Mouse (Mus musculus) fat pad, adult 2 months (tissue): ENCODE measurements around the gene Nrxn3.

Experiments used
- DNase-seq: peaks from one replicate; pipeline ENCODE4 v3.0.0-alpha.2; 2011; ENCODE audit warnings: low read depth, low spot score; ENCODE audit errors: extremely low read depth

The Nrxn3 gene

DNA sequence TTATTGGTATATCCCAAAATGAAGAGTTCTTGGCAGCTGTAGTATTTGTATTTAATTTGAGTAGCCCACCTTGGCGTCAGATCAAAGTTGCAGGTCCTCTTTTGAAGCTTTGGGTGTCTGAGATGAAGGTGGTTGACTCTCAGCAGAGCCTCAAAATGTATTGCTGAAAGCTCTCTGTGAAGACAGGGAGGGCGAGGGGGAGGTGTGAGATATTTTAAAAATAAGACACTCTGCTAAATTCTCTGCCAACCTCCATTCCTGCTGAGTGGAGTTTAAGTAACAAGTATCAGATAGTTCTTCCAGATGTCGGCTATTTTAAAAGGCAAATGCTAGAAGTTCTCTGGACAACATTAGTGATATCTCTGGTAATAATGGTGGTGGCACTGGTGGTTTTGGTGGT, 1069.2 kb downstream of the Nrxn3 start:
- DNase-seq = no peak

DNA sequence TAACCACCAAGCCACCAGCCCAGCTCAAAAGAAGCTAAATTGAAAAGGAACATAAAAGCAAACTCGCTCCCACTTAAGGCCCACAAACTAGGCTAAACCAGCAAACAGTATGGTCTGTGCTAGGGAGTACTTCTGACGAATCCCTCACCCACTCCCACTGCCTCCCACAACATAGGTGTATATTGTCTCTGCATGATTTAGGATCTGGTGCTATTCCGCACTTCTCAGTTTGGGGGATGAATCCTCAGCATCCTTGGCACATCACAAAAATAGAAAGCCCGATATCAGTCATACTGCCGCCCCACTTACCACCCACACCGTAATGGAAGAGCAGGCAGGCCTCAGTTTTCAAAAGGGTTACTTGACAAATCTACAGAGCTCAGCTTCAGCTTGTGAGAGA, 1072.1 kb downstream of the Nrxn3 start:
- DNase-seq = no peak

DNA sequence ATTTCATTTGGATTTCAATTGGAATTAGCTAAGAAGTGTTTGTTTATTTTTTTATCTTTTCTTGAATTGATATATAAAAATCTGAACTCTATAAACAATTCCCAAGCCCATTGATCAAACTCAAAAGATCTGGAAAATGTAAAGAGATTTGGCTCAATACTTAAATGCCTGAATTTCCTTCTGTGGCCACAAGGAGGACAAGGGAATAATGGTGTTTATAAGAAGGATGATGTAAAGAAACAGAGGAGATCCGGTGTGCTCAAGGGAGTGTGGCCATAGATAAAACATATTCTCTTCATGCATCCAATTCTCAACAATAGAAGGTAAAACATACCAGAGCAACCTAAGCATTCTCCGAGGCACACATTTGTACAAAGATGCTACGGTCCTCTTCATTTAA, 1085.5 kb downstream of the Nrxn3 start:
- DNase-seq = no peak

DNA sequence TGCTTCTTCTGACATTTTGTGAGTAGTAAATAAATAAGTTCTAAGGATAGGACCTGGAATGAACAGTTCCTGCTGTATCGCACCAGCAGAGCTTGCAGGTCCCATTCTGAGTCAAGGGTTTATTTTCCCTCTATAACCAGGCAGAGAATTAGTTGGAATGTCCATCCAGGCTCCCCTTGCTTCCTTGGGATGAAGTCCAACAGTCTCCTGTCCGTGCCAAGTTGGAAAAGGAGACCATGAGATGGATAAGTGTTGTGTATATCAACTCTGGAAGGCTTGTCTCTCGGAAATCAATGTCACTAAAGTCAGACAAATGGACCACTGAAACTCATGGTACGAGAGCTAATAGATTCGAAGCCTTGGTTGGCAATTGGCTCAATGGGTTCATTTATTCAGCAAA, 1087.5 kb downstream of the Nrxn3 start:
- no peak for DNase-seq

DNA sequence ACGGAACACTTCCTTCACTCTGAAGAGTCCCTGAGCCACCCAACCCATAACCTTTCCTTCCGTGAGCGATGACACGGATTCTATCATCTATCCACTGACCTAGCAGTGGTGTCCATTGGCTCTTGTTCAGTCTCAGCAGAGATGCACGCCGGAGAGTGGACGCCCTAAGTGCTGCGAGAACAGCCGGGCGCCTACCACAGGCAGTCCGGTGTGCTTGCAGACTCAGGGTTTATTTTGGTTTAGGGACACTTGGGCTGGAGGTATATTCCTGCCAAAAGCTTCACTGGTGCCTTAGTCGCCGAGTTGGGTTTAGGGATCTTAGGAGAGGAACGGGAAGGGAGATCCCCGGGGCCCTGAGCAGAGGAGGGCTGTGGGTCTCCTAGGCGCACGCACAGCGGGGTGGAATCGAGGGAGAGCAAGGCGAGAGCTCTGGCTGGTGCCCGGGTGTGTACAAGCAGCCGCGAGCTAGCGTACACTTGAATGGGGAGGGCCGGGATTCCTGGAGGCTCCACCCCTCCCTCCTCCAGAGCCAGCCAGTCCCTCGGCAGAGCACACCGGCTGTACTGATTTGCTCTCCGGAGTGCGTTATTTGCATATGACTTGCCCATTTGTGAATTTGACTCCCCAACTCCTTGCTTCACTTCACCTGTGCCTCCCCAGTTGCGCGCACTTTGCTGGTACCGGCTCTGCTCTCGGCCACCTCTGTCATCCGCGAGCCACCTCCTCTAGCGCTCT, 1089.3 kb downstream of the Nrxn3 start:
- DNase-seq = no peak

DNA sequence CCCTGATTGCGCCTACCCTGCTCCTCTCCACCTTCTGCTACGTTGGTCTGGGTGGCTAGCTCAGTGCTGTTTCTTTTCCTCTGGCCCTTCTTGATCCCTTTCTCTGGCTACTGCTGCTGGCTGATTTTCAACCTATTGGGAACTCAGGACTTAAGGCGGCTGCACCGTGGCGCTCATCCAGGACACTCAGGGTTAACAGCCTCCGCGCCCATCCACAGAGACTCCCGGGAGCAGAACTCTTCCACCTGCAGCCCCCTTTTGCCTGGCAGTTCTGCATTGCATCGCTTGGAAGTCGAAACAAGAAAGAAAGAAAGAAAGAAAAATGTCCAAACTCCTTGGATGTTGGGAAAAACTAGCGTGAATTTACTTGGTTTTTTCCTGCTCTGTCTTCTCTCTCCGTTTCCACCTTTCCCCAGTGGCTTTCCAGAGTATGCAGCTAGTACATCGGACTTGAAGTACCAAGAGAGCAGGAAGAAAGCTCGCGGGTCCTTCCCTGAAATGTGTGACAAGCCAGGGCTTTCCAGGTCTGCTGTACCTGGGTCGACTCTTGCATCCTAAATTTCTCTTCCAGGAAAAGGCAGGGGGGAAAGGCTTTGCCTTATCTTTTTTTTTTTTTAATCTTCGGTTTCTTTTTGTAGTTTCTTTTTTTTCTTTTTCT, 1090.0 kb downstream of the Nrxn3 start:
- no peak for DNase-seq

DNA sequence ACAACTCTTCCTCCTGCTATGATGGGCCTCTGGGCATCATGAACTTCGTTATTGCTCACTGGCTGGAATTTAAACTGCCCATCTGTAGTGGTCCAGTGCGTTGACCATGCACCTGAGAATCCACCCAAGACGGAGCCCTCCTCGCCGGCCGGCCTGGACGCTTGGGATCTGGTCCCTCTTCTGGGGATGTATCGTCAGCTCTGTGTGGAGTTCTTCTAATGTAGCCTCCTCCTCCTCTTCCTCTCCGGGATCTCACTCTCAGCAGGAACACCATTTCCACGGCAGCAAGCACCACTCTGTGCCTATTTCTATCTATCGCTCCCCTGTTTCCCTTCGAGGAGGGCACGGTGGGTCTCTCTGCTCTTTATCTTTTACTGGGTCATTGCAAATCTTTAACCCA, 1090.6 kb downstream of the Nrxn3 start:
- no peak for DNase-seq

DNA sequence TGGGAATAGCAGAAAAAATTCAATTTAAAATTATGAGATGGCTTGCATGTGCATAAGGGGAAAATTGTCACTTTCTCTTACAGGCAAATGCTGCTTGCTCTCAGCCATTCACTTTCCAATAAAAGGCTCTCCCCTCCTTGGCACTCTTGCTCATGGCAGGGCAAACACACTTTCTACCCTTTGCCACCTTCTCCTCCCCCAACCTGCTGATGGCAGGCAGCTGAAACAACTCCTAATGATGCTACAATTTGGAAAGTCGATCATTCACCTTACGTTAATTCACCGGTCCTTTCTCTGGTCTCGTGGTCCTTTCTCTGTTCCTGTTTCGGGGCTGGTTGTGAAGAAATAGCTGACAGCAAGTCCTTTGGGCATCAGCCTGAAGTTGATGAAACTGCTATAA, 1091.0 kb downstream of the Nrxn3 start:
- no peak for DNase-seq

DNA sequence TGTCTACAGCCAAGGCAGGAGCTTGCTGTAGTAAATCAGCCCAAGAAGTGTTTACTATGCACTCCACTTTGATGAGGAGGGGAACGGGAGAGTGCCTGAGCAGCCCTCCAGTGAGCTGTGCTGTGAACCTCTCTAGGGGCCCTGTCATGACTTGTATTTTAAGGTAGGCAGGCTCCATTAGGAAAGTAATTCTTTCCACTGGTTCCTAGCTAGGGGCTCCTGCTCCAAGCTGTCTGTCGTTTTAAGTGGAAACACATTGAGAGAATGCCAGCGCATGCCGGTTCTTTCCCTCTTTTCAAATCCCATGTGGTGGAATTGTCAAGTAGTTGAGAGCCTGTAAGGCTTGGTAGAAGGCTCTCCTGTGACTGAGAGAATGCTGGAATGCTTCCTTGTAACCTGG, 1091.9 kb downstream of the Nrxn3 start:
- DNase-seq = no peak

DNA sequence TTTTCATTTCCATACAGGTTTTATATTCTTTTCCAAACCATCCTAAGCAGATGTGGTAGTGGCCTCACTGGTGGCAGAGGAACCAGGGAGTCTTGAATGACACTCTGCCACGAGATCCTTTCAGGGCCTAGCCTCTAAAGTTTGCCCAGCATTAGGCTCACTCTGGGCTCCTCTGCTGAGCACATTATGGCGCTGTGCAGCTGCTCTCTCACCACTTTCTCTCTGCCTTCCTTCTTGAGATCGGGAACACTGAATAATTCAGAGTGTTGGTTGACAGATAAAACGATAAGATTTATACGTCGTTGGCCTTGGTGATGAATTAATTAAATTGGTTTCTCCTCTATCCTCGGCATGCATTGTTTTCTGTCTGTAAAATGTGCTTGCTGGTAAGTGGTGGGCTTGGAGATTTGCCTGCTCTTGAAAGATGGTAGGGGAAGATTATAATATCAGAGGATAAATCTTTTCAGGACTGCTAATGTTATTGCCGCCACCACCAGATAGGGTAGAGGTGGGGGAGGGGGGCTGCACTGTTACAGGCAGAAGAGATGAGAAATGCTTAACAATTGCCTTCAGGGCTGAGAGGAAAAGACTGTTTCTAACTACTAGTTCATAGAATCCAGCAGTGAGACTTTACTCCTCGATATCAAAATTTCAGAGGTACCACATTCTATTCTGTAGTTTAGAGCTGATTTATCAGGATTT, 1094.5 kb downstream of the Nrxn3 start:
- no peak for DNase-seq

DNA sequence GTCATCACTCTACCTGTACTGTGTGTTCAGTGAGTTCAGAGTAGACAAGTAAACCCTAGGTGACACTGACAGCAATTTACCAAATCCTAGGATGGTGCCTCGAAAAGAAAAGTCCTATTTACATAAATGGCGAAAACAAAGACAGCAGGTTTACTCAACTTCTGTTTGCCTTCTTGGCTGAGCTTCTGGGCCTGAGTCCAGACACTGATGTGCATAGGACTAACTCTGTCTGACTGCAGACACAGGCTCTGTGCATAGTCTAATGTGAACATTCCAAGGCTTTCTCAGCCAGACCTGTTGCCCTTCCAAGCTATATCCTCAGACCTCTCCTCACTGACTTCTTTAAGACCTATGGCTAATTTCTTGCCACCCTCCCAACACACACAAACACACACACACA, 1095.5 kb downstream of the Nrxn3 start:
- no peak for DNase-seq

DNA sequence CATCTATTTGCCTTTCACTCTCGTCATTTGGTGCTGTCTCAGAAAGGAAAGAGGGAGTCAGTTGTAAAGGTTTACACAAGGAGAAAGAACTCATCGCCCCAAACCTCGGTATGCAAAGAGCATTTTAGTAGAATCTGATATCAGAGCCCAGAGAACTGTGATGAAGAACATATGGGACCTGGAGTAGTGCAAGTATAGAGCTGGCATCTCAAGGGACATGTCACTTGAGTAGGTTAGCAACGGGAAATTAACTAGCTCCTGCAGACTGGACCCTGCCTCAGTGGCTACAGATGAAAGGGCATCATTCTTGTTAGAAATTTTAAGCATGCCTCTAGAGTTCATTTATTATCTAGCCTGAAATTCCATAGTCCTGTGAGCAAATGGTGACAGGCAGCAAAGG, 1099.5 kb downstream of the Nrxn3 start:
- DNase-seq = no peak

DNA sequence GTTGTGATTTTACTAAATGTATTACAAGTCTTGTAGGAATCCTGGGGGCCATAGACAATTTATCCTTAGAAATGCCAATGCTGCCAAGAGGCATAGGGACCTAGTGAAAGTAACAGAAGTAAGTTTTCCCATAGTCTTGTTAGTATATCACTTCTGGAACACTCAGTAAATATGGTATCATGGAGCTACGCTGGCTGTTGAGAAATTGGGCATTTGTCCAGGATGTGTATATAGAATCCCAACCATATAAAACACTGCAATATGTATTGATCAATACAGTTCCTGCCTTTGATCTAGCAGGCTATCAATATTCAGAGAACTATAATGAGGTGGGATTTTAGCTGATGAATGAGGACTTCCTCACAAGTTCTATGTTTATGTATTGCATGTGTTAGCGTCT, 1107.3 kb downstream of the Nrxn3 start:
- no peak for DNase-seq

DNA sequence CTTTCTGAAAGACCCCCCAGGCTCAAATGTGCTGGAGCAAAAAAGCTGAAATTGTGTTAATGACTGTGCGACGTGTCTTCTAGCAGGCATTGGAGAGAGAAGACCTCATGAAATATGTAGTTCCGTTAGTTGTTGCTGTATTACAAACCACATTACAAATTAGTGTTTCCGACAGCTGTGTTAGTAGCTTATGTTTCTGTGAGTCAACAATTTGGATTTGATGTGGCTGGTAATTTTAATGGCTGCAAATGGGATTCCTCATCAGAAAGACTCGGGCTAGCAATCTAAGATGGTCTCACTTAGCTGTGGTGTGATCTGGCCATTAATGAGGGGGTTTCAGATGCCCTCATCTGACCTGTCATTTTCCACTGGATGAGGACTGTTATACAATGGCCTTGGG, 1107.7 kb downstream of the Nrxn3 start:
- no peak for DNase-seq

DNA sequence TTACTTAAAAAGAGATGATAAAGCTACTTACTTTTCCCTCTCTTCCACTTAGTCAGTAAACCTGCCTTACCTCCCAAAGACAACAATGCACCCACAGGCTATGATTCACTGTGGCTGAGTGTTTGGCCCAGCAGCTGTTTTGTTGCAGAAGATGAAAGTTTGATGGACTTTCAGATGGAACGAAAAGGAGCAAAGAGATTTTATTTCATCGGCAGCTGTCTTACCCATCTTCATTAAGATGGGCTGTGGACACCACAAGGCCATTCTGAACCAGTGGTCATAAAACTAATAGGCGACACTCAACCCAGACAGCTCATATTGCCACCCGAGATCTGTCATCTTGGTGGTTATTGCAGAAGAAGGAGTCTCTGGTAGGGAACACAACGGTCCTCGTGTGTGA, 1108.6 kb downstream of the Nrxn3 start:
- DNase-seq = no peak

DNA sequence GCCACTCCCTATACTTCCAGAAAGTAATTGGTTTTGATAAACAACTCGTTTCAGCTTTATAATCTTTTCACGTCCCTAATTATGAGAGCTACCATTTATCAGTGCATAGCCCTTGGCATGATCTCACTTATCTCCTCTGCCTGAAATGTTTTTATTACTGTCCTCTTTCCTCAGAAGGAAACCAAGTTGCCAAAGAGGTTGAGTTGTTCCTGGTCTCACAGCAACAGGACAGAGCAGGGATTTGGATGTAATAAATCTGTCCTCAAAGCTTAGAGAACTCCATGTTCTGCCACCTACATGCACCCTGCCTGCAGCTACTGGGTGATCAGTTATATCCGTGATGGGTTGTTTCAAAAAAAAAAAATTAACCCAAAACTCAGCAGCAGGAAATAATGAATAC, 1113.6 kb downstream of the Nrxn3 start:
- peak; percentile 66 for DNase-seq

DNA sequence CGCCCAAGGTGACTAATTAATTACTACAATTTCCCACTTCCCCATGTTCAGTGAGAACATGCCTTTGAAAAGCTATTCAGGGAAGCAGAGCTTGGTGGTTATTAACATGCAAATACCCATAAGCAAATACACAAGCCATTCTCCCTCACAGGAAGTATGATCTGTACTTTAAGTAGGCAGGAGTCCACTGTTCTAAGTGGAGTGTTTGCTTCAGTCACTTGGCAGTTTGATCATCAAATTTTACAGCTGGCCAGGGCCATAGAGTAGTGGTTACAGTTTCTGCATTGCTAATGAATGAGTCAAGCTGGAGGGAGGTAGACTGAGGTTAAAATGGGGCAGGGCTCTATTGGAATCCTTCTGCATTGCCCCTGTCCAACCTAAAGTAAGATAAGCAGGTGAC, 1120.2 kb downstream of the Nrxn3 start:
- DNase-seq = no peak

DNA sequence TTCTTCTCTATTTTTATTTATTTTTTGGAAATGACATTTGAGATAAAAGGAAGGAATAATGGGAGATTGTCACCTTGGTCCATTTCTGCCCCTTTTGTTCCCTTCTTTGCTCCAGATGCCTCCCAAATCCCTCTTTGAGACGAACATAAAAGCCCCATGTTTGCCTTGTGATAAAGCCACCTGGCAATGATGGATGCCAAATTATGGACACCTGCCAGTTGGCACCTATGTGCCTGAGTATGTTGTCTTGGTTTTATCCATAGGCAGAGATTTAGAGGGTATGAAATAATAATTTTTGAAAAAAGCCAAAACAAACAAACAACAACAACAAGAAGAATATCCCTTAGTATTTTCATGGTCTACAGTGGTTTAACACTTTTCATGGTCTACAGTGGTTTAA, 1125.4 kb downstream of the Nrxn3 start:
- DNase-seq = no peak

DNA sequence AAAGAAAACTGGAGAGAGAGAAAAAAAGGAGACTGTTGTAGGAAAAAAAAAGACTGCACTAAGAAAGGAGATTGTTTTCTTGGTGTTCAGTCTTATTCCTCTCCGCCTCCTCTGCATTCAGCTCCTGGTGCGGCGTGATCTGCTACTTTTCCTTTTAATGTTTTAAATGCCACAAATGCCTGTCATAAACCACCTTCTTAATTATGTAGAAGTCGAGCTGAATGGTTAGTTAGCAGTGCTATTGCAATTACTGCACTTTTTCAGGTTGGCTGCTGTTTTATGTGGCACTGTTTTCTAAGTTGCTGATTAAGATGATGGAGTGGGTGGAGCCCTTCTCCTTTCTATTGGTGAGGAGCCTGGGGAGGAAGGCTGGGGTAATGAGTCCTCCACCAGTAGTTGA, 1131.7 kb downstream of the Nrxn3 start:
- DNase-seq = no peak

DNA sequence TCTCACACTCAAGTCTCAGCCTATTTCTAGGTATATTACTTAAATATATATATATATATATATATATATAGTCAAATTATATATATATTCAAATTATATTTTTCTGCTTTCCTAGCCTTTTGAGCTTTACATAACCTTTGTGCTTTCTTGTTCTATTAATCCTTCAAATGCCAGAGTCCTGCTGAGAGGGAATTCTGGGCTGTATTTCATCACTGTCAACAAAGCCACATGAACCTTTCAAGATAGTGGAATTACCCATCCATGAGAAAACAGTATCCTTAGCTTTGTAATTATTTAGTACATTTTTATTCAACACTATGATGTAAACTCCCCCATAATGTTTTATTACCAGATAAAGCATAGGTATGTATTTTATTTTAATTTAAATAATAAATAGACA, 1144.4 kb downstream of the Nrxn3 start:
- no peak for DNase-seq

DNA sequence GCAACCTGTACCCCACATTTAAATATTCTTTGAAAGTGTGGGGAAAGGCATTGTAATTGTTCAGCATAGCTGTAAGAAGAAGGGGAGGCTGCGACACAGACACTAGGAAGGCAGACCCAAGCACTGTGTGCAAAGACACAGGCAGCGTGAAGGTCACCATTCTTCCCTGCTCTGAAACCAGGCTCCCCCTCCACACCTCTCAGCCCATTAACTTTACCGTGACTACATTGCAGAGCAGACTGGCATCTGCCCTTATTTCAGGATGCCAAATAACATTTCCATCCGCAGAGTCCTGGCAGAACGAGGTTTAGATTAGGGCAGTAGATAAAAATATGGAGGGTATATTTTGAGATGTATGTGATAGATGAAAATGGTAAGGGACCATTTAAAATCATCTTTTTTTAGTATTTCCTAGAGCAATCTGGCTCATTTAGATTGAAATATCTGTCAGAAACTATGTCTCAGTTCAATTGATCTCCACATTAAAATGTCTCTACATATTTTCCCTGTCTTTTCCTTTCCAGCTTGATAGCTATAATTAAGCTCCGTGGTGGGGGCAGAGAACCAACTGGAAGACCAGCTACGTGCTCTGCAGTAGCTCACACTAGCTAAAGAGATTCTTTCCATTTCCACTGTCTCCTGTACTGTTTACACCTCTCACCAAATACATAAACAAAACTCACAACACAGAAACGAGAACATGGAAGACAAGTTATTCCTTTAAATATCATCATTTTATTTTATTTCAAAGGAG, 1160.1 kb downstream of the Nrxn3 start:
- no peak for DNase-seq

DNA sequence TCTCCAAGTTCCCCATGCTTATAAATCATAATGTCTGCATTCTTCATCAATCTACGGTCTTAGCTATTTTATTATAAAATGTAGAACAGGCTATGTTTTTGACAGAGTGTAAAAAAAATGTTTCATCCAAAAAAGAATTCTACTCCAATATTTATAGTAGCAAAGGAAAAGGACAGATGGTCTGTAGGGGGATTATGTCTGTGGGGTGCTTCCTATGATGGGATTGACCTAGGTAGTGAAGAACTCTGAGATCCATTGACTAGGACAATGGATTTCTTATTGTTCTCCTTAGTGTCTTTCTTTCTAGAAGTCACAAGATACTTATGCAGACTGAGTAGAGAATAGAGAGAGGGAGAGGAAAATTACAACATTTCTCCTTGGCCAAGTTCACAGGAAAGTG, 1161.9 kb downstream of the Nrxn3 start:
- DNase-seq = no peak
